Mouse (Mus musculus) liver, postnatal 0 days (tissue): Measurements from ENCODE around the gene Tnrc18.

Experiments used
- CTCF ChIP-seq: sonication (generic); IDR thresholded peaks from 2 replicates; pipeline ENCODE4 v1.5.1; 2016; ENCODE audit warnings: antibody characterized with exemption, low read depth
- EP300 ChIP-seq: IDR thresholded peaks from 2 replicates; pipeline ENCODE4 v1.6.1; 2016; ENCODE audit warnings: antibody characterized with exemption, low read depth, mild to moderate bottlenecking

DNA sequence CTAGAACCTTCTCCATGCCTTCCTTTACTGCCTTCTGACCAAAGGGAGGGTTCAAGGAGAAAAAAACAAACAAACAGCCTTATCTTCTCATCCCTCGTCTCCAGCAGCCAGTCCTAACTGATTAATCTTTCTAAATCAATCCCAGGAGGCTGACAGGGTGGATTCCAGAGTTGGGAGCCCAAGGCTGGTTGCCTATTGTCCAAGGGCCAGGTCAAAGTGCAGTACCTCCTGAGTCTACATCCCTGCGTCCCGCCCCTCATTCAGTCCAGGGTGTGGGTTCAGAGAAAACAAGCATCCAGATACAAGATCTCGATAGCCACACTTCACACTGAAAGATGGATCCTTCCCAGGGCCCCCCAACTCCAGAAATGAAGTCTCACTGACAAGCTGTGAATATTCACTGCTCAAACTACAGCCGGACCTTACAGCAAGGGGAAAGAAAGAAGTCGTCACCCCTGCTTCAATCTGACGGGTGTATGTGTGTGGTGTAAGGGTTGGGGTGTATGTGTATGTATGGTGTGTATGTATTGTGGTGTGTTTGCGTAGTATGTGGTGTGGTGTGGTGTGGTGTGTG, 5.5 kb downstream of the Tnrc18 start:
- TF ChIP-seq CTCF (no peak), EP300 (no peak)
